Mouse (Mus musculus): ENCODE results near the gene Hlcs. TPM values are rescaled to one million over a fixed set of nuclear protein-coding genes. Genes with fewer than 3 reads are reported as not detected.
A peak's percentile ranks its signal among the peaks of the same experiment; 100 is the strongest.

Hlcs gene
- polyA plus RNA-seq, 1 experiment from 2014 or later = 9.1 TPM

GRCm38 (mm10) chr16:94302274-94303202 is 10.8 kb downstream of the Hlcs start:
- Histone ChIP-seq H3K36me3 (no peaks in the 10 kb centered on the region), H3K27ac (peak overlapping the region; percentile 22; the same call in 1 of the 2 replicates), H3K4me2 (peak overlapping the region; percentile 48), H3K27me3 (replicated peaks) (no peaks in the 10 kb centered on the region), H3K9me3 (no peaks in the 10 kb centered on the region), H3K9ac (no peak overlapping the region), H3K4me3 (replicated peaks) (peak overlapping the region; percentile 16), H3K4me1 (peaks cover 16% of the 10 kb centered on the region; the same call in 1 of the 2 replicates)
- 8% methylated on average over 30 of the region's 30 CpGs for WGBS
- ATAC-seq (ENCODE audit: insufficient read depth, low FRiP score, low read depth) = peak; percentile 65

DNA sequence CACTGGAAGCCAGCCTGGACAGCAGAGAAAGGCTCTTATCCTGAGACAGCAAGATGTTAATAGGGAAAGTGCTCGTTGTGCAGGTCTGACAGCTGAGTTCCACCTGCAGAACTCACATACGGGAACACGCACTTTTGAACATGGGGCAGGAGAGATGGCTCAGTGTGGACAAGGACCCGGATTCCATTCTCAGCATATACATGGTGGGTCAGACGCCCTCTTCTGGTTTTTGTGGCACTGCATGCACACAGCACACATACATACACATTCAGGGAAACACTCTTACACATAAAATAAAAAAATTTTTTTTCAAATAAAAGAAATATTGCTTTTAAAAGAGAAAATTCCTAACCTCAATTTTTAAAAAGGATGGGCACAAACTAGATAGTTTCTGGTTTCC is 11.7 kb downstream of the Hlcs start:
- no peak overlapping the region for H3K27ac ChIP-seq
- no peaks in the 10 kb centered on the region for H3K9me3 ChIP-seq
- 0 out of 2 replicates have a peak, but pooled peaks cover 13% of the 10 kb centered on the region for H3K4me1 ChIP-seq
- H3K4me3 ChIP-seq (replicated peaks) = no peak overlapping the region
- H3K9ac ChIP-seq = no peak overlapping the region
- ATAC-seq (ENCODE audit: insufficient read depth, low FRiP score, low read depth) = no peak
- no peaks in the 10 kb centered on the region for H3K27me3 ChIP-seq (replicated peaks)
- 81% methylated on average over 5 of the region's 5 CpGs for WGBS
- H3K4me2 ChIP-seq = no peak overlapping the region
- H3K36me3 ChIP-seq = no peaks in the 10 kb centered on the region

DNA sequence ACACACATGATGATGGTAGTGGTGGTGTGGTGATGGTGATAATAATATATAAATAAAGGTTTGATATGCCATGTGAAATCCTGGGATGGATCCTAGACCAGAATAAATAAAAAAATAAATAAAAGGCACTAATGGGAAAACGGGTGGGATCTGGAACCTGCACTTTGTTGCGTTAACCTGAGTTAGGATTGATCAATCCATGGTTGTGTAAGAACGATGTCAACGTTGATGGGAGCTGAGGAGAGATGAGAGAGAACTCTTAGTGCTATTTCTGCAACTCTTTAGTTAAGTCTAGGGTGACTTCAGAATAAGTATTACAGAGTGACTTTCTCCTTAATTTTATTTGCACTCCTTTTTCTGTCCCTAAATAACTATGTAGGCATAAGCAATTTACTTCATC is 12.2 kb downstream of the Hlcs start:
- Histone ChIP-seq H3K27me3 (replicated peaks) (no peaks in the 10 kb centered on the region), H3K4me2 (no peak overlapping the region), H3K4me1 (0 out of 2 replicates have a peak, but pooled peaks cover 13% of the 10 kb centered on the region), H3K9ac (no peak overlapping the region), H3K9me3 (no peaks in the 10 kb centered on the region), H3K36me3 (no peaks in the 10 kb centered on the region), H3K4me3 (replicated peaks) (no peak overlapping the region), H3K27ac (no peak overlapping the region)
- no peak for ATAC-seq (ENCODE audit: insufficient read depth, low FRiP score, low read depth)
- WGBS = 86% methylated on average over 4 of the region's 4 CpGs

GRCm38 (mm10) chr16:94299210-94299609 is 14.2 kb downstream of the Hlcs start:
- H3K9me3 ChIP-seq = no peaks in the 10 kb centered on the region
- no peak overlapping the region for H3K4me2 ChIP-seq
- no peaks in the 10 kb centered on the region for H3K36me3 ChIP-seq
- no peak for ATAC-seq (ENCODE audit: insufficient read depth, low FRiP score, low read depth)
- 0 out of 2 replicates have a peak, but pooled peaks cover 13% of the 10 kb centered on the region for H3K4me1 ChIP-seq
- WGBS = 72% methylated on average over 4 of the region's 4 CpGs
- no peaks in the 10 kb centered on the region for H3K27me3 ChIP-seq (replicated peaks)
- no peak overlapping the region for H3K9ac ChIP-seq
- no peak overlapping the region for H3K27ac ChIP-seq
- H3K4me3 ChIP-seq (replicated peaks) = no peak overlapping the region

- WGBS = 91% methylated on average over 5 of the region's 5 CpGs
- Histone ChIP-seq H3K4me1 (0 out of 2 replicates have a peak, but pooled peaks cover 10% of the 10 kb centered on the region), H3K4me3 (replicated peaks) (no peak overlapping the region), H3K36me3 (no peaks in the 10 kb centered on the region), H3K9ac (no peak overlapping the region), H3K27me3 (replicated peaks) (no peaks in the 10 kb centered on the region), H3K9me3 (no peaks in the 10 kb centered on the region), H3K27ac (no peak overlapping the region), H3K4me2 (no peak overlapping the region)
- no peak for ATAC-seq (ENCODE audit: insufficient read depth, low FRiP score, low read depth)
Observed at GRCm38 (mm10) chr16:94298081-94298480, 15.3 kb downstream of the Hlcs start.

- Histone ChIP-seq H3K4me2 (no peak overlapping the region), H3K36me3 (no peaks in the 10 kb centered on the region), H3K27me3 (replicated peaks) (no peaks in the 10 kb centered on the region), H3K4me3 (replicated peaks) (no peak overlapping the region), H3K4me1 (peaks cover 8% of the 10 kb centered on the region; the same call in 1 of the 2 replicates), H3K27ac (no peak overlapping the region), H3K9ac (no peak overlapping the region), H3K9me3 (no peaks in the 10 kb centered on the region)
- no peak for ATAC-seq (ENCODE audit: insufficient read depth, low FRiP score, low read depth)
- WGBS = 79% methylated on average over 4 of the region's 4 CpGs
Observed at GRCm38 (mm10) chr16:94291141-94291540, 22.2 kb downstream of the Hlcs start.

DNA sequence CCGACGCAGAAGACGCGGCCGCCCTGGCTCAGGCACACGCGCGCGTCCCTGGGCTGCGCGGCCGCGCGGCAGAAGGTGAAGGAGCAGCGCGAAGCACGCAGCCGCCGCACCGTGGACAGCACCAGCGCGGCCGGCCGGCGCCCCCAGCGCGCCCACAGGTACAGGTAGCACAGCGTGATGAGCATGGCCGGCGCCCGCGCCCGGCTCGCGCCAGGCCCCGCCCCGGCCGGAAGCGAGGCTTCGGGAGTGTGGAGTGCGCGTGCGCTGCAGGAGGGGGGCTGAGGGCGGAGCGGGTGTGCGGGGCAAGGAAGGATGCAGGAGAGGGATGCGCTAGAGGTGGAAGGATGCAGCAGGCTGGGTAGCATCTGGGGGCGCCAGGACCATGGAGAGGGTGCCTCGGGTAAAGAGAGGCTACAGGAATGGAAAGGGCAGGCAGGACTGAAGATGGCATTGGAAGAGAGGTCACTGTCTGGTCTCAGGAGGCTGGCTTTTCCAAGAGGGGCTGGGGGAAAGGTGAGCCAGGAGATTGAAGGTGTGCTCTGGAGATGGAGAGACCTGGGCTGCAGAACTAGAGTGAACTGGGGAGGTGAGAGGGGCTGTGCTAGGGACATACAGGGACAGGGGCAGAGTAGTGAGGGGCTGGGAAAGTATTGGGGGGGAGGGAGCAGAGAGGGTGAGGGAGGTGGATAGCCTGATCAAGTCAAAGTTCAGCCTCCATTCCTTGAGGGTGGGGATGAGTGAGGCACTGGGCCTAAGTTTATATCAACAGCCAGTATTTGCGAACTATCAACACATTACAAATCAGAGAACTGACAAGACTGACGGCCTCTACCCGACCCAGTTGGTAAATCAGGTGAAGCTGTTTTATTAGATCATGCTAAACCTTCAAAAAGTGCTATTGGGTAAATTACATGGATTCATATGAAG is 23.0 kb downstream of the Hlcs start:
- peak; percentile 92 for ATAC-seq (ENCODE audit: insufficient read depth, low FRiP score, low read depth)
- H3K9me3 ChIP-seq = no peaks in the 10 kb centered on the region
- WGBS = 5% methylated on average over 51 of the region's 52 CpGs
- H3K36me3 ChIP-seq = no peaks in the 10 kb centered on the region
- peak overlapping the region; percentile 88 for H3K4me2 ChIP-seq
- H3K4me1 ChIP-seq = peaks cover 8% of the 10 kb centered on the region; the same call in 1 of the 2 replicates
- peak overlapping the region; percentile 79 for H3K9ac ChIP-seq
- H3K27me3 ChIP-seq (replicated peaks) = no peaks in the 10 kb centered on the region
- H3K27ac ChIP-seq = peak overlapping the region; percentile 59
- peak overlapping the region; percentile 96 for H3K4me3 ChIP-seq (replicated peaks)

- no peaks in the 10 kb centered on the region for H3K27me3 ChIP-seq (replicated peaks)
- 9% methylated on average over 39 of the region's 39 CpGs for WGBS
- peak overlapping the region; percentile 88 for H3K4me2 ChIP-seq
- H3K36me3 ChIP-seq = no peaks in the 10 kb centered on the region
- peak overlapping the region; percentile 59 for H3K27ac ChIP-seq
- H3K4me3 ChIP-seq (replicated peaks) = peak overlapping the region; percentile 96
- H3K9me3 ChIP-seq = no peaks in the 10 kb centered on the region
- ATAC-seq (ENCODE audit: insufficient read depth, low FRiP score, low read depth) = peak; percentile 27
- H3K4me1 ChIP-seq = peaks cover 8% of the 10 kb centered on the region; the same call in 1 of the 2 replicates
- peak overlapping the region; percentile 79 for H3K9ac ChIP-seq
Observed at GRCm38 (mm10) chr16:94289138-94290072, 24.0 kb downstream of the Hlcs start.

DNA sequence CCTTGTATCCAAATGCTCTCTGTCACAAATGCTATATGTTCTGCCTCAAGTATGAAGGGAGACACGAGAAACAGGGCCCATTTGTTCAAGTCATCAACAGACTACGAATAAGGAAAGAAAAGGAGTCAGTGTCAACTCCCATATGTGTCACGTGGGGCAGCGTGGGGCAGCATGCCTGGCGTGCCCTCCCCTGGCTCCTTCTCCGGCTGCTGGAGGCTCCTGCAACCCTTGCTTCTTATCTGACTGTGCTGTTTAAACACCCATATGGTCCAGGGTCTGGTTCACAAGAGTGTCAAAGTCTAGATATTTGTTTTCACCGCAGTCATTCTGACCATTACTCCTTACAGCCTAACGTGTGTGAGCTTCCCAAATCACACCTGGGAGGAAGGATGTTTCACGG is 25.5 kb downstream of the Hlcs start:
- ATAC-seq (ENCODE audit: insufficient read depth, low FRiP score, low read depth) = peak; percentile 54
- no peak overlapping the region for H3K27ac ChIP-seq

GRCm38 (mm10) chr16:94283972-94284371 is 29.4 kb downstream of the Hlcs start:
- Histone ChIP-seq H3K4me1 (peaks cover under 1% of the 10 kb centered on the region; the same call in 1 of the 2 replicates), H3K9ac (no peak overlapping the region), H3K27ac (no peak overlapping the region), H3K9me3 (no peaks in the 10 kb centered on the region), H3K36me3 (no peaks in the 10 kb centered on the region), H3K4me2 (no peak overlapping the region), H3K4me3 (replicated peaks) (no peak overlapping the region), H3K27me3 (replicated peaks) (no peaks in the 10 kb centered on the region)
- ATAC-seq (ENCODE audit: insufficient read depth, low FRiP score, low read depth) = no peak
- 87% methylated on average over 3 of the region's 3 CpGs for WGBS

More for the DNA sequence above, 25.5 kb downstream of the Hlcs start:
- Histone ChIP-seq H3K4me2 (no peak overlapping the region), H3K9me3 (no peaks in the 10 kb centered on the region), H3K4me1 (peaks cover 8% of the 10 kb centered on the region; the same call in 1 of the 2 replicates), H3K4me3 (replicated peaks) (no peak overlapping the region), H3K27me3 (replicated peaks) (no peaks in the 10 kb centered on the region), H3K36me3 (no peaks in the 10 kb centered on the region), H3K9ac (no peak overlapping the region)
- 61% methylated on average over 9 of the region's 9 CpGs for WGBS

GRCm38 (mm10) chr16:94270826-94271225 is 42.5 kb downstream of the Hlcs start:
- Histone ChIP-seq H3K4me2 (no peak overlapping the region), H3K36me3 (no peaks in the 10 kb centered on the region), H3K9ac (no peak overlapping the region), H3K4me1 (no peaks in the 10 kb centered on the region), H3K4me3 (replicated peaks) (no peak overlapping the region), H3K9me3 (no peaks in the 10 kb centered on the region), H3K27me3 (replicated peaks) (no peaks in the 10 kb centered on the region), H3K27ac (no peak overlapping the region)
- ATAC-seq (ENCODE audit: insufficient read depth, low FRiP score, low read depth) = no peak
- WGBS = 89% methylated on average over 6 of the region's 6 CpGs

Measured in stomach, embryonic 15.5 days (tissue).